Mouse (Mus musculus) cerebellum, adult 9-10 months (tissue): ENCODE measurements around the gene Fbxl21.

ENCODE experiments used
- DNase-seq: peaks from one replicate; pipeline ENCODE4 v3.0.0; 2022

Fbxl21 gene

GRCm38 (mm10) chr13:56537026-56537425, 14.8 kb downstream of the Fbxl21 start:
- no peak for DNase-seq

GRCm38 (mm10) chr13:56539846-56540245, 17.6 kb downstream of the Fbxl21 start:
- DNase-seq: no peak

GRCm38 (mm10) chr13:56543805-56544204, 21.5 kb downstream of the Fbxl21 start:
- DNase-seq: no peak

GRCm38 (mm10) chr13:56544956-56545355, 22.7 kb downstream of the Fbxl21 start:
- no peak for DNase-seq

- no peak for DNase-seq
These were observed 26.1 kb downstream of the Fbxl21 start, which contains the start of gene Lect2 for GRCm38 (mm10) chr13:56548401-56548800. Lect2 (minus strand) TSS chr13:56548502.

- DNase-seq: no peak
These were observed 27.1 kb downstream of the Fbxl21 start for GRCm38 (mm10) chr13:56549364-56549763.

GRCm38 (mm10) chr13:56550574-56550973, 28.3 kb downstream of the Fbxl21 start:
- DNase-seq: peak; percentile 9

GRCm38 (mm10) chr13:56551661-56552060, 29.4 kb downstream of the Fbxl21 start:
- DNase-seq: no peak

GRCm38 (mm10) chr13:56553923-56554322, 31.7 kb downstream of the Fbxl21 start:
- no peak for DNase-seq

GRCm38 (mm10) chr13:56554409-56554808, 32.1 kb downstream of the Fbxl21 start:
- DNase-seq: no peak

GRCm38 (mm10) chr13:56555957-56556356, 33.7 kb downstream of the Fbxl21 start:
- DNase-seq: peak; percentile 38

- DNase-seq: no peak
These were observed 34.4 kb downstream of the Fbxl21 start for GRCm38 (mm10) chr13:56556701-56557100.

- DNase-seq: no peak
These were observed 36.5 kb downstream of the Fbxl21 start for GRCm38 (mm10) chr13:56558811-56559210.

- no peak for DNase-seq
These were observed 37.6 kb downstream of the Fbxl21 start for GRCm38 (mm10) chr13:56559841-56560370.

- DNase-seq: no peak
These were observed 38.9 kb downstream of the Fbxl21 start for GRCm38 (mm10) chr13:56561129-56561528.

GRCm38 (mm10) chr13:56563075-56563474, 40.8 kb downstream of the Fbxl21 start:
- DNase-seq: no peak

GRCm38 (mm10) chr13:56566336-56566735, 44.1 kb downstream of the Fbxl21 start:
- DNase-seq: no peak

GRCm38 (mm10) chr13:56571645-56572044, 49.4 kb downstream of the Fbxl21 start:
- no peak for DNase-seq

- no peak for DNase-seq
These were observed 52.8 kb downstream of the Fbxl21 start for GRCm38 (mm10) chr13:56575074-56575473.

GRCm38 (mm10) chr13:56575701-56576321, 53.5 kb downstream of the Fbxl21 start:
- DNase-seq: peak; percentile 39

GRCm38 (mm10) chr13:56578097-56578496, 55.8 kb downstream of the Fbxl21 start:
- no peak for DNase-seq

- no peak for DNase-seq
These were observed 58.2 kb downstream of the Fbxl21 start for GRCm38 (mm10) chr13:56580450-56580849.

GRCm38 (mm10) chr13:56581512-56581911, 59.2 kb downstream of the Fbxl21 start:
- no peak for DNase-seq

- no peak for DNase-seq
These were observed 59.7 kb downstream of the Fbxl21 start for GRCm38 (mm10) chr13:56581961-56582434.

- no peak for DNase-seq
These were observed 60.4 kb downstream of the Fbxl21 start for GRCm38 (mm10) chr13:56582720-56583119.
